Mouse (Mus musculus) forebrain, embryonic 16.5 days (tissue): ENCODE data around the gene Esrrg. TPM values are rescaled to one million over a fixed set of nuclear protein-coding genes. Genes with fewer than 3 reads are reported as not detected.

Experiments
- ATAC-seq: fragments of 200-750 bp; cut with Nextera tagmentation; 2 replicates; pipeline ENCODE4 v1.8.0; 2017; ENCODE audit warnings: mild to moderate bottlenecking, moderate library complexity
- H3K27ac ChIP-seq: fragments of 300-500 bp; sonication (generic); 2 replicates; pipeline ENCODE4 v1.5.1; 2014; ENCODE audit warnings: low read length, control low read depth
- H3K27me3 ChIP-seq: fragments of 300-500 bp; sonication (generic); replicated peaks from 2 replicates; pipeline ENCODE4 v1.6.1; 2014; ENCODE audit warnings: low read length; ENCODE audit not compliant: control insufficient read depth, insufficient read depth
- H3K36me3 ChIP-seq: fragments of 300-500 bp; sonication (generic); 2 replicates; pipeline ENCODE4 v1.6.1; 2014; ENCODE audit not compliant: control insufficient read depth, insufficient read depth
- H3K4me1 ChIP-seq: fragments of 300-500 bp; sonication (generic); replicated peaks from 2 replicates; pipeline ENCODE4 v1.6.1; 2014; ENCODE audit warnings: low read length; ENCODE audit not compliant: control insufficient read depth, insufficient read depth
- H3K4me2 ChIP-seq: fragments of 300-500 bp; sonication (generic); 2 replicates; pipeline ENCODE4 v1.6.1; 2014; ENCODE audit warnings: mild to moderate bottlenecking, low read length, control low read depth
- H3K4me3 ChIP-seq: fragments of 300-500 bp; sonication (generic); replicated peaks from 2 replicates; pipeline ENCODE4 v1.5.1; 2014; ENCODE audit warnings: mild to moderate bottlenecking, low read length, control low read depth
- H3K9ac ChIP-seq: fragments of 300-500 bp; sonication (generic); replicated peaks from 2 replicates; pipeline ENCODE4 v1.6.1; 2014; ENCODE audit warnings: low read depth, low read length, control low read depth
- H3K9me3 ChIP-seq: fragments of 300-500 bp; sonication (generic); 2 replicates; pipeline ENCODE4 v1.6.1; 2016; ENCODE audit warnings: low read length; ENCODE audit not compliant: control insufficient read depth
- WGBS: fragments of 180-500 bp; shearing (Covaris S2); extraction: QIAGEN DNeasy Blood & Tissue Kit; methylation state at CpG from one replicate; pipeline ENCODE4 v1.1.7; 2014; 5-methylcytosine and 5-hydroxymethylcytosine counted together
- polyA plus RNA-seq: library from polyadenylated mRNA; unstranded; fragments of >200 nt; fragmentation: Nextera tagmentation; extraction: Ambion mirVana; gene quantifications from 2 replicates; pipeline ENCODE4 v1.2.1, GENCODE M21; 2015

Gene Esrrg
- polyA plus RNA-seq, 1 experiment from 2014 or later, result 11.2 TPM

GRCm38 (mm10) chr1:187691846-187692525, 83.4 kb downstream of the Esrrg start:
- Histone ChIP-seq H3K9me3 (no peaks in the 10 kb centered on the region), H3K27ac (no peak overlapping the region), H3K4me1 (peaks cover 13% of the 10 kb centered on the region; the same call in 1 of the 2 replicates), H3K36me3 (no peaks in the 10 kb centered on the region), H3K9ac (no peak overlapping the region), H3K4me2 (no peak overlapping the region), H3K4me3 (no peak overlapping the region), H3K27me3 (no peaks in the 10 kb centered on the region)
- ATAC-seq, result no peak
- WGBS, result 90% methylated on average over 11 of the region's 11 CpGs

- ATAC-seq, result peak; percentile 81
- Histone ChIP-seq H3K9me3 (no peaks in the 10 kb centered on the region), H3K27me3 (no peaks in the 10 kb centered on the region), H3K4me2 (no peak overlapping the region), H3K9ac (no peak overlapping the region), H3K36me3 (no peaks in the 10 kb centered on the region), H3K27ac (no peak overlapping the region), H3K4me1 (peaks cover 13% of the 10 kb centered on the region; the same call in 1 of the 2 replicates), H3K4me3 (no peak overlapping the region)
- WGBS, result 25% methylated on average over 4 of the region's 4 CpGs
Observed at GRCm38 (mm10) chr1:187694865-187695264, 86.3 kb downstream of the Esrrg start.

- H3K4me2 ChIP-seq, result no peak overlapping the region
- no peak for ATAC-seq
- no peaks in the 10 kb centered on the region for H3K9me3 ChIP-seq
- no peak overlapping the region for H3K4me3 ChIP-seq
- no peaks in the 10 kb centered on the region for H3K36me3 ChIP-seq
- H3K4me1 ChIP-seq, result peaks cover 13% of the 10 kb centered on the region; the same call in 1 of the 2 replicates
- H3K9ac ChIP-seq, result no peak overlapping the region
- 92% methylated on average over 9 of the region's 9 CpGs for WGBS
- no peaks in the 10 kb centered on the region for H3K27me3 ChIP-seq
- H3K27ac ChIP-seq, result no peak overlapping the region
Observed at GRCm38 (mm10) chr1:187698201-187698600, 89.6 kb downstream of the Esrrg start.

GRCm38 (mm10) chr1:187700963-187701362, 92.4 kb downstream of the Esrrg start:
- Histone ChIP-seq H3K4me3 (no peak overlapping the region), H3K27ac (no peak overlapping the region)
- WGBS, result 77% methylated on average over 2 of the region's 2 CpGs

GRCm38 (mm10) chr1:187704921-187705320, 96.3 kb downstream of the Esrrg start:
- WGBS, result 51% methylated on average over 4 of the region's 4 CpGs

More at GRCm38 (mm10) chr1:187700963-187701362, 92.4 kb downstream of the Esrrg start:
- H3K36me3 ChIP-seq, result no peaks in the 10 kb centered on the region
- H3K4me1 ChIP-seq, result 0 out of 2 replicates have a peak, but pooled peaks cover under 1% of the 10 kb centered on the region
- no peak overlapping the region for H3K9ac ChIP-seq
- H3K27me3 ChIP-seq, result no peaks in the 10 kb centered on the region
- no peaks in the 10 kb centered on the region for H3K9me3 ChIP-seq
- no peak for ATAC-seq
- H3K4me2 ChIP-seq, result no peak overlapping the region

GRCm38 (mm10) chr1:187705348-187705747, 96.8 kb downstream of the Esrrg start:
- Histone ChIP-seq H3K27me3 (no peaks in the 10 kb centered on the region), H3K27ac (no peak overlapping the region), H3K36me3 (no peaks in the 10 kb centered on the region), H3K4me3 (no peak overlapping the region), H3K9ac (no peak overlapping the region), H3K4me1 (peaks cover 4% of the 10 kb centered on the region; the same call in 1 of the 2 replicates), H3K9me3 (no peaks in the 10 kb centered on the region), H3K4me2 (no peak overlapping the region)
- no peak for ATAC-seq
- 81% methylated on average over 5 of the region's 5 CpGs for WGBS

More at GRCm38 (mm10) chr1:187704921-187705320, 96.3 kb downstream of the Esrrg start:
- Histone ChIP-seq H3K27ac (no peak overlapping the region), H3K4me3 (no peak overlapping the region), H3K9ac (no peak overlapping the region), H3K4me2 (no peak overlapping the region), H3K36me3 (no peaks in the 10 kb centered on the region), H3K9me3 (no peaks in the 10 kb centered on the region), H3K4me1 (peaks cover 3% of the 10 kb centered on the region; the same call in 1 of the 2 replicates), H3K27me3 (no peaks in the 10 kb centered on the region)
- ATAC-seq, result no peak

GRCm38 (mm10) chr1:187706046-187706445, 97.5 kb downstream of the Esrrg start:
- Histone ChIP-seq H3K4me1 (peaks cover 4% of the 10 kb centered on the region; the same call in 1 of the 2 replicates), H3K9me3 (no peaks in the 10 kb centered on the region), H3K27ac (no peak overlapping the region), H3K9ac (no peak overlapping the region), H3K27me3 (no peaks in the 10 kb centered on the region), H3K4me3 (no peak overlapping the region), H3K36me3 (no peaks in the 10 kb centered on the region), H3K4me2 (no peak overlapping the region)
- 52% methylated on average over 6 of the region's 6 CpGs for WGBS
- ATAC-seq, result no peak

GRCm38 (mm10) chr1:187707176-187707575, 98.6 kb downstream of the Esrrg start:
- peaks cover 4% of the 10 kb centered on the region for H3K4me1 ChIP-seq
- H3K4me2 ChIP-seq, result no peak overlapping the region
- H3K36me3 ChIP-seq, result no peaks in the 10 kb centered on the region
- no peak overlapping the region for H3K27ac ChIP-seq
- ATAC-seq, result no peak
- no peak overlapping the region for H3K9ac ChIP-seq
- no peak overlapping the region for H3K4me3 ChIP-seq
- no peaks in the 10 kb centered on the region for H3K9me3 ChIP-seq
- H3K27me3 ChIP-seq, result no peaks in the 10 kb centered on the region

- no peak overlapping the region for H3K9ac ChIP-seq
- no peak overlapping the region for H3K27ac ChIP-seq
- H3K4me2 ChIP-seq, result no peak overlapping the region
- no peak overlapping the region for H3K4me3 ChIP-seq
- H3K36me3 ChIP-seq, result no peaks in the 10 kb centered on the region
- ATAC-seq, result no peak
- H3K4me1 ChIP-seq, result peaks cover 4% of the 10 kb centered on the region
- H3K9me3 ChIP-seq, result no peaks in the 10 kb centered on the region
- WGBS, result 81% methylated on average over 8 of the region's 8 CpGs
- no peaks in the 10 kb centered on the region for H3K27me3 ChIP-seq
Observed at GRCm38 (mm10) chr1:187710434-187710948, 101.9 kb downstream of the Esrrg start.
